19 mouse cellular contexts compared by ENCODE assay signal in the genomic region with DNA sequence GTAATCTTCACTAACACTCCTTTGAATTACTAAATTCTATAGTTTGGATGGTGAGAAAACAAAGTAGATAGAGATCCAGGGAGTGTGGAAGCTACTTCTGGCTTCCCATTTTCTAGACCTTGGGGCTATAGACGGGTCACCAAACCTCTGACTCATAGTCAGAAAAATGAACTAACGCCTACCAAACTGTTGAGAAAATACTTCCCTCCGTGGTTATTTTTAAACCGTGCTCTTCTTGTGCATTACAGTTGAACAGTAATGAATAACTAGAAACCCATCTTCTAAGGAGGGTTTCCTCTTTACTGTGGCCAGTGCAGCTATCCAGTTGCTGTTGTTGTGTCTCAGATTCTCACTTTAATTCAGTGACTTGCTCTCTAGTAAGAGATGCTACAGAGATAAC. TPM values are rescaled to one million over a fixed set of nuclear protein-coding genes. Genes with fewer than 3 reads are reported as not detected.
DNase-seq lines count a peak whose midpoint lies in the region; ATAC-seq lines count a peak whose summit lies in the region.
"Had no signal": no experiment of that assay in that cellular context is flagged by ENCODE, and none has a peak within 500 bp of the region (broad histone marks: within the 10 kb centered on the region; RNA-seq: fewer than 3 reads in every experiment).

No protein-coding gene starts in this region.

- WGBS in heart, embryonic 12.5 days = 47% methylated on average over 4 of the region's 4 CpGs

- H3K4me3 ChIP-seq in heart, embryonic 12.5 days = no peak overlapping the region
- H3K4me3 ChIP-seq: embryonic facial prominence, embryonic 13.5 days; intestine, embryonic 15.5 days; midbrain, embryonic 15.5 days had no signal

- ATAC-seq in heart, embryonic 12.5 days (ENCODE audit: insufficient number of reproducible peaks, low FRiP score) = no peak
- ATAC-seq in granulocyte monocyte progenitor cell, adult 5-6 weeks (replicated peaks; ENCODE audit: poor library complexity, severe bottlenecking) = peak; percentile 66
- ATAC-seq: activated CD4-positive, CD25-positive, alpha-beta regulatory T cell, adult 4 months; intestine, embryonic 15.5 days; midbrain, embryonic 15.5 days had no signal

- peak; percentile 25 to 26 for DNase-seq in heart, adult 9 months (ENCODE audit: low spot score in 2 of 2)
- DNase-seq in lung, postnatal 36 days = peak; percentile 44
- no peak for DNase-seq in lung, postnatal 4 days
- peak; percentile 54 for DNase-seq in splenic B cell, adult 2 months (ENCODE audit: low read depth, low spot score)
- DNase-seq in left cerebral cortex, adult 9 months (ENCODE audit: low spot score in 2 of 2) = no peak
- no peak for DNase-seq in gastrocnemius, adult 18-20 months (ENCODE audit: low spot score)
- DNase-seq: cerebellum, adult 11 months; heart, adult 18-20 months; kidney, postnatal 4 days; left cerebral cortex, postnatal 4 days; right cerebral cortex, postnatal 25 days; thymus, adult 18-20 months had no signal

- H3K4me1 ChIP-seq in heart, embryonic 12.5 days (replicated peaks) = peaks cover 27% of the 10 kb centered on the region
- H3K4me1 ChIP-seq: midbrain, embryonic 15.5 days had no signal

- H3K9me3 ChIP-seq in heart, embryonic 12.5 days (replicated peaks) = no peaks in the 10 kb centered on the region
- H3K9me3 ChIP-seq: embryonic facial prominence, embryonic 13.5 days; intestine, embryonic 15.5 days; midbrain, embryonic 15.5 days had no signal

- H3K36me3 ChIP-seq in heart, embryonic 12.5 days = no peaks in the 10 kb centered on the region
- H3K36me3 ChIP-seq in splenic B cell, adult 2 months (ENCODE audit: control insufficient read depth, insufficient read depth, low read length, poor library complexity, severe bottlenecking) = no peaks in the 10 kb centered on the region
- H3K36me3 ChIP-seq: embryonic facial prominence, embryonic 13.5 days; intestine, embryonic 15.5 days; midbrain, embryonic 15.5 days had no signal

- H3K27me3 ChIP-seq in heart, embryonic 12.5 days (replicated peaks) = no peaks in the 10 kb centered on the region
- H3K27me3 ChIP-seq in splenic B cell, adult 2 months (ENCODE audit: control insufficient read depth, insufficient read depth, low read length, poor library complexity, severe bottlenecking) = no peaks in the 10 kb centered on the region
- H3K27me3 ChIP-seq: embryonic facial prominence, embryonic 13.5 days; intestine, embryonic 15.5 days; midbrain, embryonic 15.5 days had no signal

- no peak overlapping the region for H3K4me2 ChIP-seq in heart, embryonic 12.5 days
- H3K4me2 ChIP-seq: embryonic facial prominence, embryonic 13.5 days; intestine, embryonic 15.5 days; midbrain, embryonic 15.5 days had no signal

- no peak overlapping the region for H3K9ac ChIP-seq in heart, embryonic 12.5 days
- H3K9ac ChIP-seq: embryonic facial prominence, embryonic 13.5 days; intestine, embryonic 15.5 days; liver, embryonic 14.5 days; midbrain, embryonic 15.5 days had no signal

- H3K27ac ChIP-seq in heart, embryonic 12.5 days (ENCODE audit: poor library complexity, severe bottlenecking) = no peak overlapping the region
- H3K27ac ChIP-seq: embryonic facial prominence, embryonic 13.5 days; intestine, embryonic 15.5 days; liver, embryonic 14.5 days; midbrain, embryonic 15.5 days had no signal

RNA-seq across cellular contexts. Expression of a gene that starts 20.7 kb away (rescaled TPM):
- 8.9 and 9.4 TPM in 2 replicates for polyA plus RNA-seq in heart, embryonic 12.5 days (2016; fragmentation: Nextera tagmentation; extraction: Ambion mirVana)
- total RNA-seq in granulocyte monocyte progenitor cell, adult 5-6 weeks (2014; fragmentation: Nextera tagmentation) = 2.3 and 6.7 TPM in 2 replicates
- total RNA-seq in granulocyte monocyte progenitor cell, adult 5-6 weeks (2017) = 1.0 and 1.1 TPM in 2 replicates
- 1 to 10 TPM; 4.1 to 5.3 TPM for total RNA-seq in gastrocnemius, adult 18-20 months (2021)

RNA-seq across cellular contexts. Expression of a gene that starts 32.1 kb away (rescaled TPM):
- polyA plus RNA-seq in heart, embryonic 12.5 days (2016; fragmentation: Nextera tagmentation; extraction: Ambion mirVana) = 34.5 and 35.9 TPM in 2 replicates
- total RNA-seq in granulocyte monocyte progenitor cell, adult 5-6 weeks (2014; fragmentation: Nextera tagmentation) = 16.1 and 21.4 TPM in 2 replicates
- total RNA-seq in granulocyte monocyte progenitor cell, adult 5-6 weeks (2017) = 57.7 and 60.0 TPM in 2 replicates
- not detected for total RNA-seq in gastrocnemius, adult 18-20 months (2021)

Comparison
In these comparisons a context has a peak if more than half of its experiments do, and no peak if none do; other contexts are left out.
1. DNase-seq: peak in heart, adult 9 months (2 of 2), lung, postnatal 36 days (single experiment) and splenic B cell, adult 2 months (single experiment); none in lung, postnatal 4 days (0 of 2), left cerebral cortex, adult 9 months (0 of 2) and gastrocnemius, adult 18-20 months (single experiment).
2. RNA of a gene that starts 32.1 kb away (total RNA-seq): 16.1 to 60.0 TPM in granulocyte monocyte progenitor cell, adult 5-6 weeks; not detected in gastrocnemius, adult 18-20 months; every median in the first group is over 10 times any median in the second.